Mouse (Mus musculus): Measurements from ENCODE around the gene Dennd4c. TPM values are rescaled to one million over a fixed set of nuclear protein-coding genes. Genes with fewer than 3 reads are reported as not detected.

Gene Dennd4c
- polyA plus RNA-seq, 1 experiment, result 7.0 TPM

DNA sequence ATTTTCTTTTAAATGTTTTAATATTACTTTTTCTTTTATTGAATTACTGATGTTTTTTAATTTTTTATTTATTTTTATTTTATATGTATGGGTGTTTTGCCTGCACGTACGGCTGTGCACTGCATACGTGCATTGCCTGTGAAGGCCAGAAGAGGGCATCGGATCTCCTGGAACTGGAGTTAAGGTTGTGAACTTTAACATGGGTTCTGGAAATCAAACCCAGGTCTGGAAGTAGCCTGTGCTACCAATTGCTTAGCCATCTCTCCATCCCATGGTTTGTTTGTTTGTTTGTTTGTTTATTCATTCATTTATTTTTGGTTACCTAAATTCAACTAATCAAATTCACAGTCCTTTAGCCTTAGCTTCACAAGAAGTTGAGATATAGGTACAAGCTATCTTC lies 136.6 kb downstream of the Dennd4c start:
- no peaks in the 10 kb centered on the region for H3K27me3 ChIP-seq (ENCODE audit: control insufficient read depth, insufficient read depth, low read length)

DNA sequence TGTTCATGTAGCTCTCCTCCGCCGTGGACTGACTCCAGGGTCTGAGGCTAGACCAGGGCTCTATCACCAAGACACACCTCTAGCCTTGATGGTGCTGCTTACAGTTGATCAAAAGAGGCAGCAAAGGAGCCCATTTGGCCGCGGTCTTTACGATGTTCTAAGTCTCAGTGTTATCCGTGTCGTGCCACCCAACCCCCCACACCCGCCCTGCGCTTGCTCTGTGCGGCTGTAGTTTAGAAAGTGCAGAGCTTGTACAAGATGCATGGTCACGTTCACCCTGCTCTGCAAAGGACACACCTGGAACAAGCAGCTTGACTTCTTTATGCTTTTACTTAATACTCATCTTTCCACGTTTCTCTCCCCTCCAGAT lies 137.4 kb downstream of the Dennd4c start:
- peaks cover 5% of the 10 kb centered on the region for H3K4me1 ChIP-seq (ENCODE audit: control insufficient read depth, insufficient read depth, low read length)
- no peaks in the 10 kb centered on the region for H3K36me3 ChIP-seq (ENCODE audit: control insufficient read depth, insufficient read depth, low read length)
- peak overlapping the region; percentile 66 for H3K4me3 ChIP-seq (ENCODE audit: control insufficient read depth, low read depth, low read length)
- TF ChIP-seq CTCF (IDR thresholded peaks at IDR 0.05; ENCODE audit: control insufficient read depth, insufficient read depth, insufficient replicate concordance, low read depth, low read length) (no peak), POLR2A (IDR thresholded peaks at IDR 0.05; ENCODE audit: control insufficient read depth, low read depth, low read length) (no peak)
- no peak overlapping the region for H3K27ac ChIP-seq (ENCODE audit: control insufficient read depth, insufficient read depth, low read depth, low read length)
- H3K27me3 ChIP-seq (ENCODE audit: control insufficient read depth, insufficient read depth, low read length), result no peaks in the 10 kb centered on the region

More for the DNA sequence above, 136.6 kb downstream of the Dennd4c start:
- TF ChIP-seq POLR2A (IDR thresholded peaks at IDR 0.05; ENCODE audit: control insufficient read depth, low read depth, low read length) (no peak), CTCF (IDR thresholded peaks at IDR 0.05; ENCODE audit: control insufficient read depth, insufficient read depth, insufficient replicate concordance, low read depth, low read length) (peak; percentile 11; the same call in 1 of the 2 replicates)
- no peak overlapping the region for H3K27ac ChIP-seq (ENCODE audit: control insufficient read depth, insufficient read depth, low read depth, low read length)
- no peak overlapping the region for H3K4me3 ChIP-seq (ENCODE audit: control insufficient read depth, low read depth, low read length)
- no peaks in the 10 kb centered on the region for H3K36me3 ChIP-seq (ENCODE audit: control insufficient read depth, insufficient read depth, low read length)
- H3K4me1 ChIP-seq (ENCODE audit: control insufficient read depth, insufficient read depth, low read length), result peaks cover 5% of the 10 kb centered on the region

- H3K27ac ChIP-seq (ENCODE audit: control insufficient read depth, insufficient read depth, low read depth, low read length), result no peak overlapping the region
- no peak for TF ChIP-seq CTCF (IDR thresholded peaks at IDR 0.05; ENCODE audit: control insufficient read depth, insufficient read depth, insufficient replicate concordance, low read depth, low read length)
- TF ChIP-seq POLR2A (IDR thresholded peaks at IDR 0.05; ENCODE audit: control insufficient read depth, low read depth, low read length), result no peak
- H3K4me1 ChIP-seq (ENCODE audit: control insufficient read depth, insufficient read depth, low read length), result peaks cover 5% of the 10 kb centered on the region
- H3K27me3 ChIP-seq (ENCODE audit: control insufficient read depth, insufficient read depth, low read length), result no peaks in the 10 kb centered on the region
- H3K4me3 ChIP-seq (ENCODE audit: control insufficient read depth, low read depth, low read length), result peak overlapping the region; percentile 66
- no peaks in the 10 kb centered on the region for H3K36me3 ChIP-seq (ENCODE audit: control insufficient read depth, insufficient read depth, low read length)
Observed at GRCm38 (mm10) chr4:86886160-86886878, 138.0 kb downstream of the Dennd4c start.

- Histone ChIP-seq H3K4me1 (ENCODE audit: control insufficient read depth, insufficient read depth, low read length) (peaks cover 5% of the 10 kb centered on the region), H3K4me3 (ENCODE audit: control insufficient read depth, low read depth, low read length) (no peak overlapping the region), H3K36me3 (ENCODE audit: control insufficient read depth, insufficient read depth, low read length) (no peaks in the 10 kb centered on the region), H3K27me3 (ENCODE audit: control insufficient read depth, insufficient read depth, low read length) (no peaks in the 10 kb centered on the region), H3K27ac (ENCODE audit: control insufficient read depth, insufficient read depth, low read depth, low read length) (no peak overlapping the region)
- TF ChIP-seq CTCF (IDR thresholded peaks at IDR 0.05; ENCODE audit: control insufficient read depth, insufficient read depth, insufficient replicate concordance, low read depth, low read length) (peak; percentile 40; the same call in 1 of the 2 replicates), POLR2A (IDR thresholded peaks at IDR 0.05; ENCODE audit: control insufficient read depth, low read depth, low read length) (no peak)
Observed at GRCm38 (mm10) chr4:86887879-86888278, 139.5 kb downstream of the Dennd4c start.

DNA sequence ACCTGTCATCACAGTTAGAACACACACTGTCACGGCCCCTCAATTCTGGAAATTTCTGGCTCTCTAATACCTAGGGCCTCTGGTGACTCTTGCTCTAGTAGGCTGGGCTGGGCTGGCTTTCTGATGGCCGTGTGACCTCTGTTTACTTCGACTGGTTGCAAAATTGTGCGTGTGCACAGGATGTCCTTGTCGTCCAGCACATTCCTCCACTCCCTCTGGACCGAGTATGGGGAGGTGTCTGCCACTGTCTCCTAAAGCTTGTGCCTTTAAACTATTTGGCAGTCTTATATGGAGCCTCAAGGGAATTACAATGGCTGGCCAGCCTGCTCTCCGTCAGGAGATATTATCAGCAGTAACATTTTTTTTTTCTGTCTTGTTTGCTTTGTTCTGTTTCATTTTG lies 149.1 kb downstream of the Dennd4c start:
- TF ChIP-seq POLR2A (IDR thresholded peaks at IDR 0.05; ENCODE audit: control insufficient read depth, low read depth, low read length) (no peak), CTCF (IDR thresholded peaks at IDR 0.05; ENCODE audit: control insufficient read depth, insufficient read depth, insufficient replicate concordance, low read depth, low read length) (no peak)
- no peaks in the 10 kb centered on the region for H3K4me1 ChIP-seq (ENCODE audit: control insufficient read depth, insufficient read depth, low read length)
- H3K27ac ChIP-seq (ENCODE audit: control insufficient read depth, insufficient read depth, low read depth, low read length), result no peak overlapping the region
- no peak overlapping the region for H3K4me3 ChIP-seq (ENCODE audit: control insufficient read depth, low read depth, low read length)
- no peaks in the 10 kb centered on the region for H3K36me3 ChIP-seq (ENCODE audit: control insufficient read depth, insufficient read depth, low read length)
- no peaks in the 10 kb centered on the region for H3K27me3 ChIP-seq (ENCODE audit: control insufficient read depth, insufficient read depth, low read length)

GRCm38 (mm10) chr4:86898791-86899474 lies 150.6 kb downstream of the Dennd4c start:
- H3K27ac ChIP-seq (ENCODE audit: control insufficient read depth, insufficient read depth, low read depth, low read length), result 0 out of 2 replicates have a peak overlapping the region, but pooled peaks have one; percentile 11
- TF ChIP-seq CTCF (IDR thresholded peaks at IDR 0.05; ENCODE audit: control insufficient read depth, insufficient read depth, insufficient replicate concordance, low read depth, low read length), result no peak
- TF ChIP-seq POLR2A (IDR thresholded peaks at IDR 0.05; ENCODE audit: control insufficient read depth, low read depth, low read length), result no peak
- no peaks in the 10 kb centered on the region for H3K27me3 ChIP-seq (ENCODE audit: control insufficient read depth, insufficient read depth, low read length)
- no peaks in the 10 kb centered on the region for H3K36me3 ChIP-seq (ENCODE audit: control insufficient read depth, insufficient read depth, low read length)
- H3K4me3 ChIP-seq (ENCODE audit: control insufficient read depth, low read depth, low read length), result no peak overlapping the region
- no peaks in the 10 kb centered on the region for H3K4me1 ChIP-seq (ENCODE audit: control insufficient read depth, insufficient read depth, low read length)

Other genes starting within 250 kb of the Dennd4c start
- gene Saxo1, start 190.2 kb upstream of the Dennd4c start, polyA plus RNA-seq (2012; rRNA removed), result 87.4 and 95.3 TPM in 2 replicates
- gene Rraga, start 172.9 kb upstream of the Dennd4c start, polyA plus RNA-seq (2012; rRNA removed), result 18.9 and 20.9 TPM in 2 replicates
- 8.8 and 12.2 TPM in 2 replicates for gene Haus6, start 136.5 kb upstream of the Dennd4c start, polyA plus RNA-seq (2012; rRNA removed)
- 68.7 and 69.0 TPM in 2 replicates for gene Plin2, start 78.5 kb upstream of the Dennd4c start, polyA plus RNA-seq (2012; rRNA removed)
- 281 and 292 TPM in 2 replicates for gene Rps6, start 108.9 kb downstream of the Dennd4c start, polyA plus RNA-seq (2012; rRNA removed)
- gene Acer2, start 125.8 kb downstream of the Dennd4c start, polyA plus RNA-seq (2012; rRNA removed), result 13.2 and 13.4 TPM in 2 replicates

All from testis, adult 2 months (tissue).